Mouse (Mus musculus) embryonic facial prominence, embryonic 14.5 days (tissue): Measurements from ENCODE around the gene Rmnd5b. TPM values are rescaled to one million over a fixed set of nuclear protein-coding genes. Genes with fewer than 3 reads are reported as not detected.
"Not testable (repeated sequence)": the region's sequence is repeated elsewhere in the genome, so short reads cannot be mapped to it uniquely, and the experiment has no call there.

Experiments used
- ATAC-seq: fragments of 200-750 bp; cut with Nextera tagmentation; 2 replicates; pipeline ENCODE4 v1.8.0; 2017; ENCODE audit warnings: low read depth, moderate number of reproducible peaks, moderate TSS enrichment
- DNase-seq: peaks from one replicate; pipeline ENCODE4 v3.0.0-alpha.2; 2015; ENCODE audit warnings: low spot score
- H3K27ac ChIP-seq: fragments of 300-500 bp; sonication (generic); replicated peaks from 2 replicates; pipeline ENCODE4 v1.5.1; 2014; ENCODE audit warnings: low read depth, mild to moderate bottlenecking, low read length, moderate library complexity
- H3K27me3 ChIP-seq: fragments of 300-500 bp; sonication (generic); replicated peaks from 2 replicates; pipeline ENCODE4 v1.6.1; 2014; ENCODE audit warnings: low read length; ENCODE audit not compliant: control insufficient read depth, insufficient read depth
- H3K36me3 ChIP-seq: fragments of 300-500 bp; sonication (generic); 2 replicates; pipeline ENCODE4 v1.6.1; 2014; ENCODE audit warnings: low read length, mixed read lengths; ENCODE audit not compliant: control insufficient read depth, insufficient read depth
- H3K4me1 ChIP-seq: fragments of 300-500 bp; sonication (generic); 2 replicates; pipeline ENCODE4 v1.6.1; 2014; ENCODE audit warnings: antibody characterized with exemption, low read length; ENCODE audit not compliant: control insufficient read depth, insufficient read depth
- H3K4me2 ChIP-seq: fragments of 300-500 bp; sonication (generic); 2 replicates; pipeline ENCODE4 v1.6.1; 2014; ENCODE audit warnings: low read depth, mild to moderate bottlenecking, low read length, moderate library complexity, mixed read lengths
- H3K4me3 ChIP-seq: fragments of 300-500 bp; sonication (generic); 2 replicates; pipeline ENCODE4 v1.5.1; 2014; ENCODE audit warnings: low read depth, mild to moderate bottlenecking, low read length
- H3K9ac ChIP-seq: fragments of 300-500 bp; sonication (generic); 2 replicates; pipeline ENCODE4 v1.6.1; 2014; ENCODE audit warnings: low read depth, mild to moderate bottlenecking, low read length, moderate library complexity, mixed read lengths
- H3K9me3 ChIP-seq: fragments of 300-500 bp; sonication (generic); 2 replicates; pipeline ENCODE4 v1.6.1; 2016; ENCODE audit warnings: low read length; ENCODE audit not compliant: control insufficient read depth
- whole genome bisulfite sequencing: fragments of 180-500 bp; shearing (Covaris S2); extraction: QIAGEN DNeasy Blood & Tissue Kit; methylation state at CpG from one replicate; pipeline ENCODE4 v1.1.7; 2014; 5-methylcytosine and 5-hydroxymethylcytosine counted together
- polyA plus RNA-seq: library from polyadenylated mRNA; unstranded; fragments of >200 nt; fragmentation: Nextera tagmentation; extraction: Ambion mirVana; gene quantifications from 2 replicates; pipeline ENCODE4 v1.2.1, GENCODE M21; 2014

Rmnd5b gene
- polyA plus RNA-seq, 1 experiment from 2014 or later, result 44.2 TPM

DNA sequence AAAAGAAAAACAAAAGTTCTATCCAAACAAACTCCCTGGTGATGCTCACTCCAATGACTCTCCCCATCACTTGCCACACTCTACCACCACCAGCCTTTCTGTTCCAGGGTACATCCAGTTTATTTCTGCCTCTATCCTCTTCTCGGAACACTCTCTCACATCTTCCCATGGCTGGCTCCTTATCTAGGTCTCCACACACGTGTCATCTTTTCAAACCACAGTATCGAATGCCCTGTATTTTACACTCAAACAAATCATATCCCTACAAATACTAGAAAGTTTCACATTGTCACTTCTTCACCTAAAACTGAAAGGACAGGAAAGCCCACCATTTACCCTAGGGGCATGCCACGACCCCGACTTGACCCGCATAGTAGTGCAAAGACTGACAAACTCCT lies 570 bp downstream of the Rmnd5b start:
- Histone ChIP-seq H3K27me3 (no peaks in the 10 kb centered on the region), H3K4me1 (peaks cover 12% of the 10 kb centered on the region; the same call in 1 of the 2 replicates), H3K9ac (peak overlapping the region; percentile 74), H3K4me2 (peak overlapping the region; percentile 70), H3K9me3 (no peaks in the 10 kb centered on the region), H3K36me3 (no peaks in the 10 kb centered on the region), H3K4me3 (peak overlapping the region; percentile 71), H3K27ac (peak overlapping the region; percentile 86)
- 16% methylated on average over 6 of the region's 6 CpGs for WGBS
- no peak for ATAC-seq
- no peak for DNase-seq

DNA sequence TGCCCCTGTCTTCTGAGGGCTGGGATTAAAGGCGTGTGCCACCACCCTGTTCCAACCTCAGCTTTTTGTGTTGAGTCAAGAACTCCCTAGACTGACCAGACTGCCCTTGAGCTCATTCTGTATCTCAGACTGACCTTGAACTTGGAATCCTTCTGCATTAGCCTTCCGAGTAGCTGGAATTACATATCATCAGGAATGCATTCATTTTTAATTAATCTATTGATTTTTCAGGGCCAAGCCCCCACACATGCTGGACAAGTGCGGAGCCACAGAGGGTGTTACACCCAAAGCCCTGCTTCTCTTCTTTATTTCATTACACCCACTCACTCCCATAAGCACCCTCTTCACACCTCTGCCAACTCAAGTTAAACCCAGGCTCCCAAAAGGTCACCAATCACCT lies 2.0 kb downstream of the Rmnd5b start:
- WGBS, result 85% methylated on average over 3 of the region's 3 CpGs
- DNase-seq (no peak), ATAC-seq (no peak)
- Histone ChIP-seq H3K27ac (no peak overlapping the region), H3K36me3 (0 out of 2 replicates have a peak, but pooled peaks cover 9% of the 10 kb centered on the region), H3K9me3 (no peaks in the 10 kb centered on the region), H3K4me3 (no peak overlapping the region), H3K4me2 (no peak overlapping the region), H3K27me3 (no peaks in the 10 kb centered on the region), H3K9ac (no peak overlapping the region), H3K4me1 (peaks cover 12% of the 10 kb centered on the region; the same call in 1 of the 2 replicates)

DNA sequence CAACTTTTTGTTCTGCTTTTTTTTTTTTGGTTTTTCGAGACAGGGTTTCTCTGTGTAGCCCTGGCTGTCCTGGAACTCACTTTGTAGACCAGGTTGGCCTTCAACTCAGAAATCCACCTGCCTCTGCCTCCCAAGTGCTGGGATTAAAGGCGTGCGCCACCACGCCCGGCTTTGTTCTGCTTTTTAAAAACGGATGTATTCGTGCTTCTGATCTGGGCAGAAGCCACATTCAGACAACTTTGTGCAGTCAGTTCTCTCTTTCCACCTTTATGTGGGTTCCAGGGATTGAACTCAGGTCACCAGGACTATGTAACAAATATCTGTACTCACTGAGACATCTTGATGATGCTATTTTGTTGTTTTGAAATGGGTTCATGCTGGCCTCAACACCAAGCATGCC lies 2.5 kb downstream of the Rmnd5b start:
- not testable (repeated sequence) for H3K27ac ChIP-seq, H3K9me3 ChIP-seq, H3K4me2 ChIP-seq, H3K27me3 ChIP-seq, ATAC-seq, H3K36me3 ChIP-seq, H3K9ac ChIP-seq, H3K4me3 ChIP-seq, DNase-seq
- peaks cover 11% of the 10 kb centered on the region; the same call in 1 of the 2 replicates for H3K4me1 ChIP-seq
- WGBS, result 92% methylated on average over 7 of the region's 7 CpGs

DNA sequence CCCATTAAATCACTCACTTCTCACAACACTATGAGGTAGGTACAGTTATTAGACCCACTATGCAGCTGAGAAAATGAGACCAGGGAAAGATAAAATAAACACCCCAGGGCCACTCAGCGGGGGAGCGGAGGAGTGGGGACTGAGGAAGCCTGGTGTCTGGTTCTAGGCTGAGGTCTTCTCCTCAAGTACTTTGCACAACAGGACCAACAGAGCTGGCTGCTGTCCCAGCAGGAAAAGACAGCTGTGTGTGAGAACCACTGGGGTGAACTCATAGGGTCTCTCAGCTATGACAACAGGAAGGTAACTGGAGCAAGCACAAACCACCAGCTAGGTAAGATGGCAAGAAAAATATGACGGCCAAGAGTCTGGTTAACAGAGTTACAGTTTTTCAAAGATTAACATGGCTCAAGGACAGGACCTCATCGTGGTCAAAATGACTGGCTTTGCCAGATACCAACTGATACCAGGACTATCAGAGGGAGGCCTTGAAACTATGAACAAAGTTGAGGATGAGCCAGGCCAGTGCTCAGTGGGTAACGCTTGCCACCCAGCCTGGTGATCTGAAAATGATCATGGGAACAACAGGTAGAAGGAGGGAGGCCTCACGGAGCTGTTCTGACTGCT lies 3.5 kb downstream of the Rmnd5b start:
- no peak for ATAC-seq
- no peak overlapping the region for H3K27ac ChIP-seq
- 83% methylated on average over 6 of the region's 6 CpGs for WGBS

DNA sequence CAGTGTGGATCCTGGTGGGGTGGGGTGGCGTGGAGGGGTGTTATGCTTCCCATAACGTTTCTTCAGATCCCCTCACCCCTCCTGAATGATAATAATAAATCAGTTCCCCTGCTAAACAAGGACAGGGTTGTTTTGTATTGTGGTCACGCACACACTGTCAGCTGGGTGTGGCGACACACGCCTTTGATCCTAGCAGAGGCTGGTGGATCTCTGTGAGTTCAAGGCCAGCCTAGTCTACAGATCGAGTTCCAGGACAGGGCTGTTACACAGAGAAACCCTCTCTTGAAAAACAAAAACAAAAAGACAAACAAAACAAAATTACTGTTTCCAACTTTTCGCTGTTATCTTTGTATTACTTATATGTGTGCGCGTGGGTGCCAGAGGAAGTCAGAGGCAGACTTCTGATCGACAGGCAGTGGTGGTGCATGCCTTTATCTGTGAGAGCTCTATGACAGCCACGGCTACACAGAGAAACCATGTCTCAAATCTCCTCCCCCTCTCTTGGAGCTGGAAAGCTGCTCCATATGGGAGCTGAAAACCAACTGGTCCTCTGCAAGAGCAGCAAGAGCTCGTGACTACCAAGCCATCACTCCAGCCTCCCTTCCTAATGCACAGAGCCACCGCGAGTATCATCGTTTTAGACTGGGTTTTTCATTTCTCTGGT lies 5.9 kb downstream of the Rmnd5b start:
- H3K27ac ChIP-seq, result no peak overlapping the region
- H3K36me3 ChIP-seq, result peaks cover 42% of the 10 kb centered on the region
- ATAC-seq, result no peak
- 79% methylated on average over 15 of the region's 15 CpGs for WGBS
- H3K9me3 ChIP-seq, result no peaks in the 10 kb centered on the region
- no peak overlapping the region for H3K4me2 ChIP-seq
- H3K9ac ChIP-seq, result no peak overlapping the region
- no peaks in the 10 kb centered on the region for H3K27me3 ChIP-seq
- H3K4me1 ChIP-seq, result no peaks in the 10 kb centered on the region
- no peak for DNase-seq
- H3K4me3 ChIP-seq, result no peak overlapping the region

More for the DNA sequence above, 3.5 kb downstream of the Rmnd5b start:
- no peak overlapping the region for H3K9ac ChIP-seq
- H3K4me2 ChIP-seq, result no peak overlapping the region
- H3K4me1 ChIP-seq, result peaks cover 7% of the 10 kb centered on the region; the same call in 1 of the 2 replicates
- H3K9me3 ChIP-seq, result no peaks in the 10 kb centered on the region
- H3K27me3 ChIP-seq, result no peaks in the 10 kb centered on the region
- H3K4me3 ChIP-seq, result no peak overlapping the region
- peaks cover 18% of the 10 kb centered on the region for H3K36me3 ChIP-seq
- no peak for DNase-seq

DNA sequence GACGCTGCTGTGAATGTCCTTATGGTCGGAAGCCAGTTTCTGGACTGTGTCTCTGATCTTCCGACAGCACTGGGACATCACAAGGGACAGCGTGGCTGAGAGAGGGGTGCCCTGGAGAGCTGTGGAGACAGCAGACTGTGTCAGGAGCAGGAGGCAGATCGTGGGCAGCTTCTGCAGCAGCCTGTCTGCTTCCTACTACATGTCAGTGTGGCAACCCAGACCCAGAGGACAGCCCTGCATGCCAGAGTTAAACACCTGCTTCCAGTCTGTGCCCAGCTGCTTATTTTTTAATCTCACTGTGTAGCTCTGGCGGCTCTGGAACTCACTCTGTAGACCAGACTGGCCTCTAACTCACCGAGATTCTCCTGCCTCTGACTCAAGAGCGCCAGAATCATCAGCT lies 7.8 kb downstream of the Rmnd5b start:
- DNase-seq (no peak), ATAC-seq (peak; percentile 30; the same call in 1 of the 2 replicates)
- Histone ChIP-seq H3K36me3 (peaks cover 61% of the 10 kb centered on the region), H3K4me2 (no peak overlapping the region), H3K27me3 (no peaks in the 10 kb centered on the region), H3K9ac (no peak overlapping the region), H3K9me3 (no peaks in the 10 kb centered on the region), H3K4me3 (no peak overlapping the region), H3K4me1 (no peaks in the 10 kb centered on the region), H3K27ac (no peak overlapping the region)
- 85% methylated on average over 8 of the region's 8 CpGs for WGBS

DNA sequence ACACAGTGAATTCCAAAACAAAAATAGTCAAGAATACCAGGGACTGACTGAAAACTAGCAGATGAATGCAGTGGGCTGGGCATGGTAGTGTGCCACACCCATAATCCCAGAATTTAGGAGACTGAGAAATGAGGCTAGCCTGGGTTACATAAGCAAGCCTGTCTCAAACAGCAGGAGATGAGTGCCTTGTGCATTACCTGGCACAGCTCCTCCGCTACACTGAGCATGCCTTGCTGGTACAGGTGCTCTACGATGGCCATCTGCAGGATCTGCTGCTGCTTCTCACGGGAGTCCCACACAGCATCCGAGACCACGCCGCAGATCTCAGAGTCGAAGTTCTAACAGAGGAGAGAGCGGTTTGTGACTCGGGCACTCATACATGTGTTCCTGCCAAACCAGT lies 8.3 kb downstream of the Rmnd5b start:
- H3K9me3 ChIP-seq, result no peaks in the 10 kb centered on the region
- H3K4me2 ChIP-seq, result no peak overlapping the region
- peaks cover 65% of the 10 kb centered on the region for H3K36me3 ChIP-seq
- H3K27ac ChIP-seq, result no peak overlapping the region
- H3K4me3 ChIP-seq, result no peak overlapping the region
- no peaks in the 10 kb centered on the region for H3K4me1 ChIP-seq
- H3K27me3 ChIP-seq, result no peaks in the 10 kb centered on the region
- no peak for ATAC-seq
- 92% methylated on average over 9 of the region's 9 CpGs for WGBS
- H3K9ac ChIP-seq, result no peak overlapping the region
- DNase-seq, result no peak

DNA sequence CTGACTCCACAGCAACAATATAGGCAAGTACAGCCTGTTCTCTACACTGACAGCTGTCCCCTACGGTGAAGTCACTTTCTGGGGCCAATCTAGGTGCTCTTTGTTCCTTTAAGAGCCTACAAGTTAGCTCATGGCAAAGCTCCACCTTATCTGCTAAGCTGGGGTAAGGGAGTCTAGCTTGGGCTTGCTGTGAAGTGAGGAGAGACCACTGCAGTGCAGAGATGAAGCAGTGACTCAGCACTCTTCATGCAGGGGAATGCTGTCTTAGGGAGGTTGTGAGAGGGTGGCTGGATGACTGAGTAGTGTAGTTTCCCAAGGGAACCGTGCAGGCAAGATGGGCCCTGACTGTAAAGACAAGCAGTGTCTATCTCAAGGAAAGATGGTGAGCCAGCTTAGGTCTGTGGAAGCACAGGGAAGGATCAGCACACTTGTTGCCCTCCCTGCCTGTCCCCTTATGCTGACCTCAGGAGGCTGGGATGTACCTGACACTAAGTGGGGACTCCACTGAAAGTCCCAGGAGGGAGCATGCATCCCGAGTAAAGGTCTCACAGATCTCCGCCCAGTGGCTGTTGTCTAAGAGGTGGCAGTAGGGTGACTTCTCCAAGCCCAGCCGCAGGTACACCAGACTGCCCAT lies 10.4 kb downstream of the Rmnd5b start:
- Histone ChIP-seq H3K27ac (no peak overlapping the region), H3K9ac (no peak overlapping the region), H3K36me3 (peaks cover 75% of the 10 kb centered on the region), H3K4me3 (no peak overlapping the region), H3K9me3 (no peaks in the 10 kb centered on the region), H3K4me1 (peaks cover 7% of the 10 kb centered on the region), H3K4me2 (no peak overlapping the region), H3K27me3 (no peaks in the 10 kb centered on the region)
- WGBS, result 81% methylated on average over 5 of the region's 5 CpGs
- ATAC-seq (no peak), DNase-seq (no peak)
